Mouse (Mus musculus) kidney, adult 2 months (tissue): ENCODE data around the gene Noct. TPM values are rescaled to one million over a fixed set of nuclear protein-coding genes. Genes with fewer than 3 reads are reported as not detected.
"Not testable (repeated sequence)": the region's sequence is repeated elsewhere in the genome, so short reads cannot be mapped to it uniquely, and the experiment has no call there.

ENCODE experiments used
- DNase-seq: peaks from one replicate; pipeline ENCODE4 v3.0.0; 2021
- H3K27ac ChIP-seq: fragments of 200-500 bp; 2 replicates; pipeline ENCODE4 v1.5.1; 2012; ENCODE audit warnings: low read depth, low read length, control low read depth, inconsistent platforms; ENCODE audit not compliant: insufficient read depth
- H3K27me3 ChIP-seq: fragments of 200-500 bp; replicated peaks from 2 replicates; pipeline ENCODE4 v1.6.1; 2012; ENCODE audit warnings: mild to moderate bottlenecking, moderate library complexity, low read length, inconsistent platforms; ENCODE audit not compliant: control insufficient read depth, insufficient read depth
- H3K36me3 ChIP-seq: fragments of 200-500 bp; 2 replicates; pipeline ENCODE4 v1.6.1; 2012; ENCODE audit warnings: mild to moderate bottlenecking, moderate library complexity, low read length, inconsistent platforms; ENCODE audit not compliant: control insufficient read depth, insufficient read depth
- H3K4me1 ChIP-seq: fragments of 200-500 bp; 2 replicates; pipeline ENCODE4 v1.6.1; 2011; ENCODE audit warnings: low read length; ENCODE audit not compliant: control insufficient read depth, insufficient read depth
- H3K4me3 ChIP-seq: fragments of 200-500 bp; 2 replicates; pipeline ENCODE4 v1.5.1; 2011; ENCODE audit warnings: mild to moderate bottlenecking, low read depth, low read length, control low read depth; ENCODE audit not compliant: insufficient read depth
- CTCF ChIP-seq: fragments of 200-500 bp; conservative IDR thresholded peaks from 2 replicates; pipeline ENCODE4 v1.5.1; 2011; ENCODE audit warnings: low read depth, mild to moderate bottlenecking, control low read depth, low read length, moderate library complexity, mixed read lengths; ENCODE audit not compliant: insufficient read depth, insufficient read length
- POLR2A ChIP-seq: fragments of 200-500 bp; IDR thresholded peaks from one replicate; pipeline ENCODE4 v1.6.1; 2011; ENCODE audit warnings: low read depth, low read length, control low read depth
- WGBS: fragments of 180-500 bp; shearing (Covaris S2); methylation state at CpG from one replicate; pipeline ENCODE4 v1.1.7; 2018; 5-methylcytosine and 5-hydroxymethylcytosine counted together
- polyA plus RNA-seq: library from polyadenylated mRNA; depleted of rRNA; stranded (reverse); fragments of >200 nt; gene quantifications from 2 replicates; pipeline ENCODE4 v1.2.3, GENCODE M21; 2012; rRNA removed

Gene Noct
- polyA plus RNA-seq, result 8.1 and 9.4 TPM in 2 replicates

GRCm38 (mm10) chr3:51224363-51225225 lies at the start of gene Noct:
Gene Noct (plus strand): TSS chr3:51224447.
- peak within 1 kb of the TSS; percentile 99 for H3K27ac ChIP-seq
- H3K4me3 ChIP-seq, result peak within 1 kb of the TSS; percentile 64
- peaks cover 28% of the 10 kb centered on the region; the same call in 1 of the 2 replicates for H3K4me1 ChIP-seq
- no peaks in the 10 kb centered on the region for H3K27me3 ChIP-seq
- under 1% methylated on average over 90 of the region's 100 CpGs for WGBS
- DNase-seq, result peak; percentile 94
- TF ChIP-seq CTCF (no peak), POLR2A (peak; percentile 80)
- no peaks in the 10 kb centered on the region for H3K36me3 ChIP-seq

DNA sequence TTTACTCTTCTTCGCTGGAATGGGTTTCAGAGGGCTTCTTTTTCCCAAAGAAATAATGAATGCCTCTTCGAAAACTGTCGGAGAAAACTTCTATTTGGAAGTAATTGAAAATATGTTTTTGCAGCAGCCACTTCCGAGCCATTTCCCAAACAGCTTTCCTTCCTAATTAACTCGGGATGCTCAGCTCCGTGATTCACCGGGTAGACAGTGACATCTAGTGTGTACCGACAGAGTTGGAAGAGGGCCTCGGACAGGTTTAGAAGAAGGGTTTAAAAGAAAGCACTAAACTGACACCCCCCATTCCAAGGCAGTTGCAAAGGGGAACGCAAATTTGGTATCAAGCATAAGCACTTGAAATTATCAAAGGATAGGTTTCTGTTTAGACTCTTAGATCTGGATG lies 46.1 kb upstream of the Noct start:
- Histone ChIP-seq H3K4me1 (no peaks in the 10 kb centered on the region; the same call in 1 of the 2 replicates), H3K27ac (no peak overlapping the region), H3K36me3 (no peaks in the 10 kb centered on the region), H3K27me3 (no peaks in the 10 kb centered on the region), H3K4me3 (no peak overlapping the region)
- TF ChIP-seq POLR2A, result no peak
- peak; percentile 25; the same call in 1 of the 2 replicates for TF ChIP-seq CTCF
- DNase-seq, result no peak
- 51% methylated on average over 10 of the region's 10 CpGs for WGBS

DNA sequence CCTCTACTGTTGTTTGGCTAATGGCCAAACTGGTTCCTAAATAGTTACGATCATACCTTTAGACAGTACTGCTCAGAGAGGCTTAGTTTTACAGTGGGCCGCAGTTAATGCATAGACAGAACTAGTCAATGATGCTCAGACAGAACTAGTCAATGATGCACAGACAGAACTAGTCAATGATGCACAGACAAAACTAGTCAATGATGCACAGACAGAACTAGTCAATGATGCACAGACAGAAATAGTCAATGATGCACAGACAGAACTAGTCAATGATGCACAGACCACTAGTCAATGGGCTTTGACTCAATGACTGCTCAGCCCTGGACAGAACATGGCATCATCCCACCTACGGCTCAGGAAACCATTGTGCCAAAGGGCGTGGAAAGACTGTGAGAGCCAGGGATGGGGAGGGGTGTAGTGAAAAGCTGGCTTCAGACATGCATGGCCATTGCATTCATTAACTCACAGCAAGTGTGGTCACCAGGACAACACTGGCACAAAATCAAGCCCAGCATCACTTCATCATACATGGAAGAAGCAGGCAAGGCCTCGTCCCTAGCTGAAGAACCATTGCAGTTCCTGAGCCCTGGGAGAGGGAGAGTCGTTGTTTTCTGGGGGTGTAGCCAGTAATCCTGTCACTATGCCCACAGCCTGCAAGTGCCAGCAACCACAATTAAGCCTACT lies 44.6 kb upstream of the Noct start:
- TF ChIP-seq POLR2A, result no peak
- TF ChIP-seq CTCF, result no peak
- Histone ChIP-seq H3K4me3 (no peak overlapping the region), H3K4me1 (peaks cover 1% of the 10 kb centered on the region; the same call in 1 of the 2 replicates), H3K36me3 (no peaks in the 10 kb centered on the region), H3K27me3 (no peaks in the 10 kb centered on the region), H3K27ac (no peak overlapping the region)
- no peak for DNase-seq
- WGBS, result 75% methylated on average over 6 of the region's 6 CpGs

DNA sequence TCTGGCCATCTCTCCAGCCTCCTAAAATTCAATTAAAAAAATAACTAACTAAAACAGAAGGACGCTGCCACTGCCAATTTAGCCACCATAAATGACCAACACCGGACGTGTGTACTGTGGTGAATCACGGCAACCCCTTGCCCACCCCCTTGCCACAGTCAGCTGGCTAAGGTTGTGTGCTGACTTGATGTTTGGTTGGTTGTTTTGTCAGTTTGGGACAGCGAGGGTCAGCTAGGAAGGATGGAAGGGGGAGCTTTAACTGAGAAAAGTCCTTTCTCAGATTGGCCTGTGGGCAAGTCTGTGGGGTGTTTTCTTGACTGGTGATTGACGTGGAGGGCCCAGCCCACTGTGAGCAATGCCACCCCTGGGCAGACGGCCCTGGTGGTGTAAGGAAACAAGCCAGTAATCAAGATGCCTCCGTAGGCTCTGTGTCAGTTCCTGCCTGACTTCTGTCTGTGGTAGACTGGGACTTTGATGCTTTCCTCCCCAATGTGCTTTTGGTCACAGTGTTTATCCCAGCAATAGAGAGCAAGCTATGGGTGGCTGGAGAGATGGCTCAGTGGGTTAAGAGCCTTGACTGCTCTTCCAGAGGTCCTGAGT lies 43.8 kb upstream of the Noct start:
- no peak for DNase-seq
- no peak for TF ChIP-seq CTCF
- TF ChIP-seq POLR2A, result no peak
- Histone ChIP-seq H3K27me3 (no peaks in the 10 kb centered on the region), H3K4me1 (peaks cover 8% of the 10 kb centered on the region; the same call in 1 of the 2 replicates), H3K27ac (no peak overlapping the region), H3K4me3 (no peak overlapping the region), H3K36me3 (no peaks in the 10 kb centered on the region)
- WGBS, result 86% methylated on average over 8 of the region's 8 CpGs

GRCm38 (mm10) chr3:51182455-51182854 lies 41.8 kb upstream of the Noct start:
- no peaks in the 10 kb centered on the region for H3K27me3 ChIP-seq
- no peak for TF ChIP-seq CTCF
- no peak for TF ChIP-seq POLR2A
- no peak overlapping the region for H3K4me3 ChIP-seq
- WGBS, result 74% methylated on average over 5 of the region's 5 CpGs
- no peaks in the 10 kb centered on the region for H3K36me3 ChIP-seq
- peaks cover 14% of the 10 kb centered on the region; the same call in 1 of the 2 replicates for H3K4me1 ChIP-seq
- H3K27ac ChIP-seq, result no peak overlapping the region
- DNase-seq, result no peak

DNA sequence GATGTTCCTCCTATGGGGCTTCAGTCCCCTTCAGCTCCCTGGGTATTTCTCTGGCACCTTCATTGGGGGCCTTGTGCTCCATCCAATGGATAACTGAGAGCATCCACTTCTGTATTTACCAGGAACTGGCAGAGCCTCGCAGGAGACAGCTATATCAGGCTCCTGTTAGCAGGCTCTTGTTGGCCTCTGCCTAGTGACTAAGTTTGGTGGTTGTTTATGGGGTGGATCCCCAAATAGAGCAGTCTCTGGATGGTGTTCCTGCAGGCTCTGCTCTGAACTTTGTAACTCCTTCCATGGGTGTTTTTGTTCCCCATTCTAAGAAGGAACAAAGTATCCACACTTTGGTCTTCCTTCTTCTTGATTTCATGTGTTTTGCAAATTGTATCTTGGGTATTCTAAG lies 40.7 kb upstream of the Noct start:
- not testable (repeated sequence) for H3K36me3 ChIP-seq, H3K27ac ChIP-seq, H3K4me3 ChIP-seq, DNase-seq, H3K27me3 ChIP-seq
- H3K4me1 ChIP-seq, result peaks cover 14% of the 10 kb centered on the region; the same call in 1 of the 2 replicates
- WGBS, result 87% methylated on average over 1 of the region's 1 CpGs

GRCm38 (mm10) chr3:51183967-51184366 lies 40.3 kb upstream of the Noct start:
- DNase-seq, H3K36me3 ChIP-seq, H3K27me3 ChIP-seq, H3K27ac ChIP-seq, H3K4me3 ChIP-seq: not testable (repeated sequence)
- 89% methylated on average over 3 of the region's 3 CpGs for WGBS
- H3K4me1 ChIP-seq, result peaks cover 14% of the 10 kb centered on the region; the same call in 1 of the 2 replicates
